Mouse (Mus musculus): Measurements from ENCODE around the gene Slc10a7. TPM values are rescaled to one million over a fixed set of nuclear protein-coding genes. Genes with fewer than 3 reads are reported as not detected.

Gene Slc10a7
- polyA plus RNA-seq, 1 experiment from 2014 or later, result 19.2 TPM

DNA sequence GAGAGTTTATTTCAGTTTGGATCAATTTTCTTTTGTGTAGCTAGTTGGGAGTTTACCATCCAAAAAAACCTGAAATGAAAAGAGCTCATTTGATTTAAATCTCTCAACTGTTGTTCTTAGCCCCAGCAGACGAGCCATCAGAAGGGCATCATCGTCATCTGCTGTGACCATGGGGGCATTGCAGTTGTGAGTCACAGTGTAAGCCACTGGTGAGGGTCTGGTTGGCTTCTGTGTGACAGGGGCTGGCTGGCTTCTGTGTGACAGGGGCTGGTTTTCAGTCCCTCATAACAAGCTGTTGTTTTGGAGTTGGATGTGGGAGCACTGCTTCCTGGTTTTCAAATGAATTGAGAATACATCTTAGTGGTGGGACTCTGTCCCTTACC is 41.6 kb downstream of the Slc10a7 start:
- no peak for ATAC-seq (replicated peaks; ENCODE audit: low FRiP score)
- Histone ChIP-seq H3K9ac (no peak overlapping the region), H3K4me1 (peaks cover 7% of the 10 kb centered on the region; the same call in 1 of the 2 replicates), H3K4me2 (no peak overlapping the region), H3K4me3 (replicated peaks) (no peak overlapping the region), H3K27ac (no peak overlapping the region), H3K27me3 (no peaks in the 10 kb centered on the region), H3K9me3 (replicated peaks) (no peaks in the 10 kb centered on the region), H3K36me3 (peaks cover 6% of the 10 kb centered on the region; the same call in 1 of the 2 replicates)
- WGBS, result 60% methylated on average over 2 of the region's 2 CpGs

DNA sequence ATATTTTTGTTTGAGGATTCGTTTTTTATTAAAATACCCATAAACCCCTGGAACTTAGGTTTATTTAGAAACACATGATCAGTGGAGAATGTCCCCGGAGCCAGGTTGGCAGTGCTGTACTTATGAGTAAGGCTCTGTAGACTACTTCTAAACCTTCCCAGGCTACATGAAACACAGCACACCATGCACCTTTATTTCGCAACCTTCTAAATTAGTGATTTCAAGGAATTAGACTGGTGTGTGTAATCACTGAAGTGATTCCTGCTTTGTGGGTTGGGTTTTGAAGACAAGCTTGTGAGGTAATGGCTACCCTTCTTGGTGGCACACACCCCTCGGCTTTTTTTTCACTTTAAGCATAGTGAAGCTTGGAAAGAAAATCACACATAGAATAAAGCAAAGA is 46.7 kb downstream of the Slc10a7 start:
- no peak overlapping the region for H3K9ac ChIP-seq
- no peak for ATAC-seq (replicated peaks; ENCODE audit: low FRiP score)

DNA sequence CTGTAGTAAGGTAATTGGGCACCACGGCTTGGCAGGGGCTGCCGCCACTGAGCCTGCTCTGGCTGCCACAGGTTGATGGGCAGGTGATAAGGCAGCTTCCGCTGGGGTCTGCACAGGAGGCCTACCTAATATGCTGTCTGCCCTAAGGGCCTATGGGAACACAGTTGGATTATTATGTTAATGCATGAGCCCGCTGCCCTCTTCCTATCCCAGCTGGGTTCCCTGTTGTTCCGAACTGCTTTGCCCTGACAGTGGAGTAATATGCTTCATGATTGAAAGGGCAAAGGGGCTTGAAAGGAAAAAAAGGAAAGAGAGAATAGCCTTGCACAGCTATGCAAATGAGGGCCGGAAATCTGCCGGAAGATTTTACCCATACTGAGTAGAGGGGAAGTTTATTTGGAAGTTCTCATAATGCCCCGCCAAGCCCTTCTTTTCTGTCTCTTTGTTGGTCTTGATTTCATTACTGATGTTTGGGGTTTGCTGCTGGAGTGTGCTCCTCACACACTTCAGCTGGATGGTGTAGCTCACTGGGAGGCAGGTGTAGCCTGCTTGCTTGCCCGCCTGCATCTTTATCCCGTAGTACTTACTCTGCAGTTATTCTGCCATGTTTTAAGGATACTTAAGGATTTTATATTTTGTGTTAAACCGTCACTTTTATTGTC is 47.8 kb downstream of the Slc10a7 start:
- H3K4me1 ChIP-seq, result no peaks in the 10 kb centered on the region
- H3K9me3 ChIP-seq (replicated peaks), result no peaks in the 10 kb centered on the region
- H3K27me3 ChIP-seq, result no peaks in the 10 kb centered on the region
- ATAC-seq (replicated peaks; ENCODE audit: low FRiP score), result peak; percentile 73
- H3K4me2 ChIP-seq, result no peak overlapping the region
- no peak overlapping the region for H3K4me3 ChIP-seq (replicated peaks)
- 72% methylated on average over 11 of the region's 11 CpGs for WGBS
- peaks cover 10% of the 10 kb centered on the region; the same call in 1 of the 2 replicates for H3K36me3 ChIP-seq
- H3K9ac ChIP-seq, result no peak overlapping the region
- no peak overlapping the region for H3K27ac ChIP-seq

More for the DNA sequence above, 46.7 kb downstream of the Slc10a7 start:
- no peaks in the 10 kb centered on the region for H3K27me3 ChIP-seq
- no peaks in the 10 kb centered on the region for H3K9me3 ChIP-seq (replicated peaks)
- peaks cover 6% of the 10 kb centered on the region; the same call in 1 of the 2 replicates for H3K36me3 ChIP-seq
- H3K27ac ChIP-seq, result no peak overlapping the region
- WGBS, result 90% methylated on average over 4 of the region's 4 CpGs
- H3K4me3 ChIP-seq (replicated peaks), result no peak overlapping the region
- no peaks in the 10 kb centered on the region for H3K4me1 ChIP-seq
- no peak overlapping the region for H3K4me2 ChIP-seq

DNA sequence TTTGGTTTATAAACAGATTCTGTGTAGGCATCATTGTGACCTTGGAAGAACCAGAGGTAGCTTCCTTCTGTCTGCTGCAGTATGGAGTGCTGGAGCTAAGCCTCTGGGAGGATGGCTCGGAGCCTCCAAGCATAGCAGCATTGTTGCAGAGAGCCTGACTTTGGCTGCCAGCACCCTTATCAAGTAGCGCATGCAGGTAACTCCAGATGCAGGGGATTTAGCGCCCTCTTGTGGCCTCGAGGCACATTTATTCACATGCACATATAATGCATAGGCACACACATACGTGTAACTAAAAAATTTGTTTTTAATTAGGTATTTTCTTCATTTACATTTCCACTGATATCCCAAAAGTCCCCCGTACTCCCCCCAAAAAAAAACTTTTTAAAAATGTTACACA is 52.5 kb downstream of the Slc10a7 start:
- Histone ChIP-seq H3K27me3 (no peaks in the 10 kb centered on the region), H3K27ac (no peak overlapping the region), H3K4me1 (no peaks in the 10 kb centered on the region), H3K9ac (no peak overlapping the region), H3K9me3 (replicated peaks) (no peaks in the 10 kb centered on the region), H3K4me3 (replicated peaks) (no peak overlapping the region), H3K4me2 (no peak overlapping the region), H3K36me3 (peaks cover 9% of the 10 kb centered on the region; the same call in 1 of the 2 replicates)
- no peak for ATAC-seq (replicated peaks; ENCODE audit: low FRiP score)
- 94% methylated on average over 6 of the region's 6 CpGs for WGBS

DNA sequence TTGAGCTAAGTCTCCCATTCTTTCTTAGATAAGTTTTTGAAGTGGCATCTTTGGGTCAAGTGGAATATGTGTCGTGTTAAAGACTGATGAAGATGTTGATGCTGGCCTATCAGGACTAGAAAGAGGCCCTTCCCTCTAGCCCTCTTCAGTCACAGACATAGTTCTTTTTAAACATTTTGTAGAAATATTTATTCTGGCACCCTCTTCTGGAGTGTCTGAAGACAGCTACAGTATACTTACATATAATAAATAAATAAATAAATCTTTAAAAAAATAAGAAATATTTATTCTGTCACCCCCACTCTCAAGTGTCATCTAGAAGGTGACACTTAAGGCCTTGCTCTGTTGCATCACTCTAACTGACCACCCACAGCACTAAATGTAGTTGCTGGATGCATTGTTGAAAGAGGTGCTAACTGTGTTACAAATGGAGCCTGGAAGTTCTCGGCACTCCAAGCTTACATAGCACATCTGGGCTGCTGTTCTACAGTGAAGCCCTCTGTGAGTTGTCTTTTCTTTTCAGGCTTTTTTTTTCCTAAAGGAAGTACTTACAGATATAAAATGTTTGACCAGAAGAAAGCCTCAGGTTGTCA is 54.4 kb downstream of the Slc10a7 start:
- WGBS, result 58% methylated on average over 2 of the region's 2 CpGs
- H3K36me3 ChIP-seq, result peaks cover 9% of the 10 kb centered on the region; the same call in 1 of the 2 replicates
- no peak overlapping the region for H3K9ac ChIP-seq
- no peak overlapping the region for H3K4me2 ChIP-seq
- no peak overlapping the region for H3K4me3 ChIP-seq (replicated peaks)
- no peaks in the 10 kb centered on the region for H3K27me3 ChIP-seq
- no peaks in the 10 kb centered on the region for H3K9me3 ChIP-seq (replicated peaks)
- no peaks in the 10 kb centered on the region for H3K4me1 ChIP-seq
- ATAC-seq (replicated peaks; ENCODE audit: low FRiP score), result no peak
- no peak overlapping the region for H3K27ac ChIP-seq

DNA sequence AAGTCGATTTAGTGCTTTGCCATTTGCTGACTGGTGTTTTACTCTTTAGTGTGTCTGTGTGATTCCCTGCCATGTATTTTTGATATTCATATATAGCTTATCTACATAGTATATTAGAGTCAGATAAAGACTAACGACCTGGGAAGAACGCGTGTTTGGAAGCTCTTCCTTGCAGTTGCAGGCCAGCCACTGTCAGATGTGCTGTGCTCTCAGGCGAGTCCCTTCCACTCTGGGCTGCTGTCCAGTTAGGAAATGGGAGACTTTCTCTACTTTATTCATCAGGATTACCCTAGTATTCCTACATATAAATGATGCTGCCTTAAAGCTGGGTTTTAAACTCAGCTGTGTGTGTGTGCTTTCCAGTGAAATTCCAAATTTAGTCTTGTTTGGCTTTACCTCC is 55.1 kb downstream of the Slc10a7 start:
- Histone ChIP-seq H3K27me3 (no peaks in the 10 kb centered on the region), H3K36me3 (peaks cover 9% of the 10 kb centered on the region; the same call in 1 of the 2 replicates), H3K4me3 (replicated peaks) (no peak overlapping the region), H3K4me1 (no peaks in the 10 kb centered on the region), H3K27ac (no peak overlapping the region), H3K9ac (no peak overlapping the region), H3K4me2 (no peak overlapping the region), H3K9me3 (replicated peaks) (no peaks in the 10 kb centered on the region)
- WGBS, result 67% methylated on average over 5 of the region's 5 CpGs
- ATAC-seq (replicated peaks; ENCODE audit: low FRiP score), result no peak

DNA sequence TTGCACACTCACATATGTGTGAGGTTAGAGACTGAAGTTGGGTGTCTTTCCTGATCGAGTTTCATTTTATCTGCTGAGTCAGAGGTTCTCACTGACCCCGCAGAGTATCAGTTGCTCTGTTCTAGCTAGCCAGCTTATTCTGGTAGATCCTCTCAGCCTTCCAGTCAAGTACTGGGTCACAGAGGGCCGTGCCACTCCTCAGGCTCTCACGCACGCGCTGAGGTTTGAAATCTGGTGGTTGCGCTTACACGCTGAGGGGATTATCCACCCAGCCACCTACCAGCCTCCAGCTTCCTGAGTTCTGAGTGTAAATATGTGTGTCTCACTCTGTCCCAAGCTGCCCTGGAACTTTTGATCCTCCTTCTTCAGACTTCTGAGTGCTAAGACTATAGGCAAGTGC is 59.0 kb downstream of the Slc10a7 start:
- Histone ChIP-seq H3K4me3 (replicated peaks) (no peak overlapping the region), H3K36me3 (0 out of 2 replicates have a peak, but pooled peaks cover 4% of the 10 kb centered on the region), H3K4me2 (no peak overlapping the region), H3K27me3 (no peaks in the 10 kb centered on the region), H3K4me1 (peaks cover 15% of the 10 kb centered on the region; the same call in 1 of the 2 replicates), H3K9me3 (replicated peaks) (no peaks in the 10 kb centered on the region), H3K27ac (no peak overlapping the region), H3K9ac (no peak overlapping the region)
- WGBS, result 67% methylated on average over 8 of the region's 8 CpGs
- ATAC-seq (replicated peaks; ENCODE audit: low FRiP score), result no peak

DNA sequence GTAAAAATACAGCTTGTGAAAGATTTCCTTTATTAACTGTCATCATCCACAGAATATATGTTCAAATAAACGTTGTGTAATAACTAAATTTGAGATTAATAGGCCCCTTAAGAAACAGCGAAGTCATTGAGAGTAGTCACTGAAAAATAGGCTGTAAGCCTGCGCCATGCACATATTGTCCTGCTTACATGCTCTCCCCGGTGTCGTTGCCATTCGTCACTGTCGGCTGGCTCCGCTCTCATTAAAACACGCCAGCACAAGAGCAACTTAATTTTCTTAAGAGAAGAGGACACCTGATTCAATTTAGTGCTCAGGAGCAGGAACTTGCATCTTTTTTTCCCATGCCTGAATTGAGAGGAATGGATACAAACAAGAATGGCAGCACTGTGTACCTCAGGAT is 62.4 kb downstream of the Slc10a7 start:
- Histone ChIP-seq H3K9ac (no peak overlapping the region), H3K27ac (no peak overlapping the region)

DNA sequence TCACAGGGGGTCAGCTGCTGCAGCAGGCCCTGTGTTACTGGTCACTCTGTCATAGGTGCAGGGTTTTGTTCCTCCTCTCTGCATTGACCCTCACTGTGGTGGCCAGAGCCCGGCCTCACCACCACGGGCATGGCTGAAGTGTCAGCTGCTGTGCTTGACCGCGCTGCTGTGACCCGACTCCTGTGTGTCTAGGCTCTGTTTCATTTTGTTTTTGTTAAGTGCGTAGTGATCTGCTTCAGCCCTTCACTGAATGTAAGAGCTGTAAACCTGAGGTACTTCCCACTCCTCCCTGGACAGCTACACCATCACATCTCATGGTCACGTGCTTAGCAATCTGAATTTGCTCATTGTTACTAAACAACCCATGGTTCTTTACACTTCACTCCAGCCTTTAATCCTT is 65.1 kb downstream of the Slc10a7 start:
- peak; percentile 87 for ATAC-seq (replicated peaks; ENCODE audit: low FRiP score)
- no peak overlapping the region for H3K9ac ChIP-seq
- H3K36me3 ChIP-seq, result no peaks in the 10 kb centered on the region
- no peaks in the 10 kb centered on the region for H3K27me3 ChIP-seq
- H3K4me2 ChIP-seq, result no peak overlapping the region
- no peak overlapping the region for H3K27ac ChIP-seq
- H3K4me1 ChIP-seq, result peaks cover 34% of the 10 kb centered on the region
- 59% methylated on average over 7 of the region's 7 CpGs for WGBS
- H3K4me3 ChIP-seq (replicated peaks), result no peak overlapping the region
- no peaks in the 10 kb centered on the region for H3K9me3 ChIP-seq (replicated peaks)

More for the DNA sequence above, 62.4 kb downstream of the Slc10a7 start:
- H3K4me2 ChIP-seq, result no peak overlapping the region
- H3K9me3 ChIP-seq (replicated peaks), result no peaks in the 10 kb centered on the region
- no peaks in the 10 kb centered on the region for H3K27me3 ChIP-seq
- peaks cover 34% of the 10 kb centered on the region for H3K4me1 ChIP-seq
- H3K4me3 ChIP-seq (replicated peaks), result no peak overlapping the region
- no peaks in the 10 kb centered on the region for H3K36me3 ChIP-seq
- WGBS, result 30% methylated on average over 9 of the region's 9 CpGs
- no peak for ATAC-seq (replicated peaks; ENCODE audit: low FRiP score)

DNA sequence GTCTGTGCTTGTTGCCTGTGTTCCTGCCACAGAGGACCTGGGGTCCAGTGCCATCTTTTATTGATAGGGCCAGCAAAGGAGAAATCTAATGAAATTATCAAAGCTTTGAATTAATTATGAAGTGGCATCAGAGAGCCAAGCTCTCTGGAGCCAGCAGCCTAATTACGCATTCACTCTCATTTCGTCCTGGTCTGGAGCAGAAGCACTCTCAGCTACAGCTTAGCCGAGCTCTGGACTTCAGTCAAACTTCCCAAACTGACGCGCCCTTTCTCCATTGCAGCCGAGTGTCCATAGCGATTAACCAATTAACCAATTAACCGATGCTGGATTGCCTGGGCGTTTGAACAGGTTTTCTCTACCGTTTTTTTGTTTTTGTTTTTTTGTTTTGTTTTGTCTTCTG is 68.4 kb downstream of the Slc10a7 start:
- no peak for ATAC-seq (replicated peaks; ENCODE audit: low FRiP score)
- Histone ChIP-seq H3K27me3 (no peaks in the 10 kb centered on the region), H3K4me1 (peaks cover 24% of the 10 kb centered on the region), H3K9ac (no peak overlapping the region), H3K4me3 (replicated peaks) (no peak overlapping the region), H3K9me3 (replicated peaks) (no peaks in the 10 kb centered on the region), H3K4me2 (no peak overlapping the region), H3K27ac (no peak overlapping the region), H3K36me3 (no peaks in the 10 kb centered on the region)
- 57% methylated on average over 10 of the region's 10 CpGs for WGBS

DNA sequence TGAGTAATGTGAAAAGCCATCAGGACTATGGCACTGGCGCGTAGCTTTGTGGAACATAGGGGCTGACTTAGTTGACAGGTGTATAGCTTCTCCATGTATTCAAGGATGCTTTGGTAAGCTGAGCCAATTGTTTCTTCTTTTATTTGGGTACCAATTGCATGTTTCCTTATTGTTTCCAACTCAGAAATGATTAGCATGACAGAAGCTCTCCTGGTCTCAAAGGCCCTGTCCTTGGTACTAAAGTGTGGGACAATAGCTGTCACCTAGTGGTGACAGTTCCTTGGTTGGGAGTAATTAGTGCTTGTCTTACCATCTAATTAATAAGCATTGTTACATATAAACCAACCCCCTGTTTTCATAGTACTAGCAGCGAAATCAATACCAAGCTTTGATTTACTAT is 68.9 kb downstream of the Slc10a7 start:
- H3K27me3 ChIP-seq, result no peaks in the 10 kb centered on the region
- H3K4me1 ChIP-seq, result peaks cover 21% of the 10 kb centered on the region
- WGBS, result 81% methylated on average over 3 of the region's 3 CpGs
- H3K9me3 ChIP-seq (replicated peaks), result no peaks in the 10 kb centered on the region
- no peak overlapping the region for H3K4me2 ChIP-seq
- no peak for ATAC-seq (replicated peaks; ENCODE audit: low FRiP score)
- H3K36me3 ChIP-seq, result no peaks in the 10 kb centered on the region
- H3K4me3 ChIP-seq (replicated peaks), result no peak overlapping the region
- H3K27ac ChIP-seq, result no peak overlapping the region
- H3K9ac ChIP-seq, result no peak overlapping the region

DNA sequence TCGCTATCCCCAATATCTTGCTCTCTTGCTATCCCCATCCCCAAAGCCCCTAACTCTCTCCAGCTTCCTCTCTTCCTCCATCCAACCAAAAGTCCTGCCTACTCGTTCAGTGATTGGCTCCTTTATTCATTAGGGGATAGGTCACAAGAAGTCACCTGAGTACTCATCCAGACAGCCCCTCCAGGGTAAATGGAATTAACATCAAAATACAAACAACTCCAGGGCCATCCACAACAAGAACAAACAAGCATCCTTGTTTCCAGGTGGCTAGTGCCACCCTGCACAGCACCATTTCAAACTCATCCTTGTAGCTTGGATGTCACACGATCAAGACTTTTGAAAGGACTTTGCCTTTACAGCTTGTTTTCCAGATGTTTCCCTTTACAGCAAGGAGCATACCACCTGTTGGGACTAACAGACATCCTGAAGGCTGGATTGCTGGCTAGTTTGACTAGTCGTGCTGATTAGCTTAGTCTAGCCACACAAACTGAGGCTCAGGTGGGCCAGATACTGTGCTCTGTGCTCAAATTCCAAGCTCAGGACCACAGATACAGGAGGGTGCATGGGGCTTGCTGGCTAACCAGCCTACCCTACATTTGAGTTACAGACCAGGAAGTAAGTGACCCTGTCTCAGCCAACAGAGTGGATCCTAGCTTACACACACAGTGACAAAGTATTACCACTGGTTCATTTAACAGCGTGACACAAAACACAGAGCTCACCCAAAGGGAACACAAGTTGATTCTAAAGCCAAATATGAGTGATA is 75.0 kb downstream of the Slc10a7 start:
- Histone ChIP-seq H3K36me3 (no peaks in the 10 kb centered on the region), H3K4me2 (no peak overlapping the region), H3K4me1 (peaks cover 13% of the 10 kb centered on the region; the same call in 1 of the 2 replicates), H3K9ac (no peak overlapping the region), H3K4me3 (replicated peaks) (no peak overlapping the region), H3K27ac (no peak overlapping the region), H3K9me3 (replicated peaks) (no peaks in the 10 kb centered on the region), H3K27me3 (no peaks in the 10 kb centered on the region)
- no peak for ATAC-seq (replicated peaks; ENCODE audit: low FRiP score)
- 70% methylated on average over 5 of the region's 5 CpGs for WGBS
